Mouse (Mus musculus) retina, embryonic 14.5 days (tissue): Measurements from ENCODE around the gene Icosl.
"Not testable (repeated sequence)": the region's sequence is repeated elsewhere in the genome, so short reads cannot be mapped to it uniquely, and the experiment has no call there.

Experiments
- DNase-seq: peaks from one replicate; pipeline ENCODE4 v3.0.0-alpha.2; 2015; ENCODE audit warnings: low spot score

Icosl gene

GRCm38 (mm10) chr10:78115153-78115552 lies 46.1 kb downstream of the Icosl start:
- no peak for DNase-seq

GRCm38 (mm10) chr10:78119422-78119821 lies 50.3 kb downstream of the Icosl start:
- no peak for DNase-seq

GRCm38 (mm10) chr10:78124137-78124536 lies 55.0 kb downstream of the Icosl start:
- DNase-seq = not testable (repeated sequence)

GRCm38 (mm10) chr10:78125061-78125460 lies 56.0 kb downstream of the Icosl start:
- DNase-seq = not testable (repeated sequence)

GRCm38 (mm10) chr10:78126311-78126710 lies 57.2 kb downstream of the Icosl start:
- DNase-seq = no peak

GRCm38 (mm10) chr10:78127046-78127870 lies 58.2 kb downstream of the Icosl start:
- DNase-seq = no peak

- no peak for DNase-seq
These were observed 58.8 kb downstream of the Icosl start for GRCm38 (mm10) chr10:78127931-78128330.

- DNase-seq = no peak
These were observed 59.5 kb downstream of the Icosl start for GRCm38 (mm10) chr10:78128647-78129046.

GRCm38 (mm10) chr10:78129423-78129822 lies 60.3 kb downstream of the Icosl start:
- DNase-seq = no peak

GRCm38 (mm10) chr10:78129998-78130397 lies 60.9 kb downstream of the Icosl start:
- no peak for DNase-seq
